Mouse (Mus musculus) myocyte (in vitro differentiated cells): ENCODE data around the gene Oas1a.

ENCODE experiments used
- CEBPB ChIP-seq: IDR thresholded peaks from 2 replicates; pipeline ENCODE4 v1.6.1; 2011; ENCODE audit warnings: mild to moderate bottlenecking, moderate library complexity; ENCODE audit not compliant: poor library complexity, insufficient read depth, severe bottlenecking
- E2F4 ChIP-seq: IDR thresholded peaks from one replicate; pipeline ENCODE4 v1.6.1; 2011; ENCODE audit warnings: mild to moderate bottlenecking, control low read depth, moderate library complexity; ENCODE audit not compliant: insufficient read depth
- MAX ChIP-seq: IDR thresholded peaks from one replicate; pipeline ENCODE4 v1.6.1; 2011; ENCODE audit warnings: low read depth, mild to moderate bottlenecking, control low read depth
- MYOD1 ChIP-seq, 3 experiments: IDR thresholded peaks; one replicate each; pipeline ENCODE4 v1.6.1; 2011; ENCODE audit warnings: control low read depth in 2 of 3, low read depth in 2 of 3, mild to moderate bottlenecking in 2 of 3, moderate library complexity in 1 of 3; ENCODE audit not compliant: insufficient read length in 2 of 3, control insufficient read depth in 1 of 3
- MYOG ChIP-seq, 3 experiments: IDR thresholded peaks; one replicate each; pipeline ENCODE4 v1.6.1; 2011; ENCODE audit warnings: control low read depth in 2 of 3, low read depth in 2 of 3, mild to moderate bottlenecking in 2 of 3; ENCODE audit not compliant: insufficient read length in 2 of 3, control insufficient read depth in 1 of 3, insufficient read depth in 1 of 3
- POLR2A ChIP-seq: IDR thresholded peaks from one replicate; pipeline ENCODE4 v1.6.1; 2011; ENCODE audit warnings: low read depth, mild to moderate bottlenecking, control low read depth, moderate library complexity; ENCODE audit not compliant: insufficient read length
- POLR2AphosphoS2 ChIP-seq: IDR thresholded peaks from one replicate; pipeline ENCODE4 v1.6.1; 2011; ENCODE audit warnings: low read depth, control low read depth; ENCODE audit not compliant: insufficient read length
- REST ChIP-seq: IDR thresholded peaks from one replicate; pipeline ENCODE4 v1.6.1; 2011; ENCODE audit warnings: mild to moderate bottlenecking, control low read depth, moderate library complexity; ENCODE audit not compliant: insufficient read depth, insufficient read length
- SRF ChIP-seq: IDR thresholded peaks from one replicate; pipeline ENCODE4 v1.6.1; 2011; ENCODE audit warnings: low read depth; ENCODE audit not compliant: control insufficient read depth, insufficient read length
- TCF12 ChIP-seq: IDR thresholded peaks from one replicate; pipeline ENCODE4 v1.6.1; 2011; ENCODE audit warnings: mild to moderate bottlenecking, control low read depth; ENCODE audit not compliant: poor library complexity, insufficient read depth, severe bottlenecking
- USF1 ChIP-seq: IDR thresholded peaks from one replicate; pipeline ENCODE4 v1.6.1; 2011; ENCODE audit warnings: low read depth, mild to moderate bottlenecking, control low read depth, moderate library complexity

- no peak for TF ChIP-seq POLR2A
- no peak for TF ChIP-seq TCF12
- no peak for TF ChIP-seq MYOD1 (IDR thresholded peaks at IDR 0.05; ENCODE audit: control insufficient read depth in 1 of 3, insufficient read length in 2 of 3, low read depth in 2 of 3)
- TF ChIP-seq MYOG (IDR thresholded peaks at IDR 0.05; ENCODE audit: control insufficient read depth in 1 of 3, insufficient read depth in 1 of 3, insufficient read length in 2 of 3, low read depth in 2 of 3), result no peak
- TF ChIP-seq SRF, result no peak
- TF ChIP-seq CEBPB, result no peak
- no peak for TF ChIP-seq E2F4
- no peak for TF ChIP-seq MAX
- no peak for TF ChIP-seq POLR2AphosphoS2
- TF ChIP-seq USF1, result no peak
- TF ChIP-seq REST, result no peak
These were observed 48.1 kb downstream of the Oas1a start for GRCm38 (mm10) chr5:120859241-120859640.
